Mouse (Mus musculus): ENCODE results near the gene Kcnma1. TPM values are rescaled to one million over a fixed set of nuclear protein-coding genes. Genes with fewer than 3 reads are reported as not detected.

The Kcnma1 gene
- polyA plus RNA-seq, 1 experiment: 0.26 TPM

DNA sequence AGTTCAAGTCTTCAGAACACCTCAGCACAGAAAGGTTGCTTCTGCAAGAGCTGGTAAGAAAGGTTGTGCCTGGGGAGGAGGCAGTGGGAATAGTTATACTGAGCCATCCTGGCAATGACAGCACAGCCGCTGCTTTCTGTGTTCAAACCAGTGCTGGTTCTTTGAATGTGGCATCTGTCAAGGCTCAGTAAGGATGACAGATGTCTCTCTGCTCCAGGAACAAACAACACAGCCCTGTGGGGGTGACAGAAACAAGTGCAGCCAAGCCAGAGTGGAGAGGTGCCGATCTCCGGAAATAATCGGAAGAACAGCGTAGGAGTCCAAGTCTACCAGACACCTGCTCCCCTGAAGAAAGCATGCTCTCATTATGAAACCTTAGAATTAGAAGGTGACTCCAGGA is 254.7 kb downstream of the Kcnma1 start:
- no peak overlapping the region for H3K4me2 ChIP-seq (ENCODE audit: low read depth)
- H3K79me2 ChIP-seq (ENCODE audit: control insufficient read depth, insufficient read depth): no peaks in the 10 kb centered on the region
- H3K36me3 ChIP-seq (ENCODE audit: control insufficient read depth, insufficient read depth): no peaks in the 10 kb centered on the region
- TF ChIP-seq POLR2A (IDR thresholded peaks at IDR 0.05; ENCODE audit: insufficient read length, low read depth): no peak
- no peak for TF ChIP-seq POLR2AphosphoS2 (IDR thresholded peaks at IDR 0.05; ENCODE audit: insufficient read length, low read depth)
- no peak for TF ChIP-seq MYOD1 (IDR thresholded peaks at IDR 0.05; ENCODE audit: control insufficient read depth in 1 of 3, insufficient read length in 2 of 3, low read depth in 2 of 3)
- no peak for TF ChIP-seq MYOG (IDR thresholded peaks at IDR 0.05; ENCODE audit: control insufficient read depth in 1 of 3, insufficient read depth in 1 of 3, insufficient read length in 2 of 3, low read depth in 2 of 3)
- TF ChIP-seq USF1 (IDR thresholded peaks at IDR 0.05; ENCODE audit: low read depth): no peak
- TF ChIP-seq E2F4 (IDR thresholded peaks at IDR 0.05; ENCODE audit: insufficient read depth): no peak
- TF ChIP-seq TCF12 (IDR thresholded peaks at IDR 0.05; ENCODE audit: insufficient read depth, poor library complexity, severe bottlenecking): no peak
- no peak for TF ChIP-seq TCF3 (IDR thresholded peaks at IDR 0.05; ENCODE audit: insufficient read length, low read depth)
- no peak for TF ChIP-seq REST (IDR thresholded peaks at IDR 0.05; ENCODE audit: insufficient read depth, insufficient read length)
- no peak for TF ChIP-seq CEBPB (IDR thresholded peaks at IDR 0.05; ENCODE audit: insufficient read depth, poor library complexity, severe bottlenecking)
- no peak for TF ChIP-seq MAX (IDR thresholded peaks at IDR 0.05; ENCODE audit: low read depth)
- TF ChIP-seq SRF (IDR thresholded peaks at IDR 0.05; ENCODE audit: control insufficient read depth, insufficient read length, low read depth): no peak
- H3K27me3 ChIP-seq (ENCODE audit: control insufficient read depth, insufficient read depth, insufficient read length): no peaks in the 10 kb centered on the region
- H3ac ChIP-seq (ENCODE audit: control insufficient read depth, insufficient read length): no peak overlapping the region
- H3K4me3 ChIP-seq: no peak overlapping the region

- no peaks in the 10 kb centered on the region for H3K79me2 ChIP-seq (ENCODE audit: control insufficient read depth, insufficient read depth)
- no peak overlapping the region for H3K4me2 ChIP-seq (ENCODE audit: low read depth)
- no peak overlapping the region for H3K4me3 ChIP-seq
- H3ac ChIP-seq (ENCODE audit: control insufficient read depth, insufficient read length): no peak overlapping the region
- H3K27me3 ChIP-seq (ENCODE audit: control insufficient read depth, insufficient read depth, insufficient read length): no peaks in the 10 kb centered on the region
- H3K36me3 ChIP-seq (ENCODE audit: control insufficient read depth, insufficient read depth): no peaks in the 10 kb centered on the region
- TF ChIP-seq SRF (IDR thresholded peaks at IDR 0.05; ENCODE audit: control insufficient read depth, insufficient read length, low read depth) (no peak), POLR2AphosphoS2 (IDR thresholded peaks at IDR 0.05; ENCODE audit: insufficient read length, low read depth) (no peak), CEBPB (IDR thresholded peaks at IDR 0.05; ENCODE audit: insufficient read depth, poor library complexity, severe bottlenecking) (no peak), TCF12 (IDR thresholded peaks at IDR 0.05; ENCODE audit: insufficient read depth, poor library complexity, severe bottlenecking) (no peak), MYOD1 (IDR thresholded peaks at IDR 0.05; ENCODE audit: control insufficient read depth in 1 of 3, insufficient read length in 2 of 3, low read depth in 2 of 3) (no peak), POLR2A (IDR thresholded peaks at IDR 0.05; ENCODE audit: insufficient read length, low read depth) (no peak), USF1 (IDR thresholded peaks at IDR 0.05; ENCODE audit: low read depth) (no peak), TCF3 (IDR thresholded peaks at IDR 0.05; ENCODE audit: insufficient read length, low read depth) (no peak), REST (IDR thresholded peaks at IDR 0.05; ENCODE audit: insufficient read depth, insufficient read length) (no peak)
These were observed 255.9 kb downstream of the Kcnma1 start for GRCm38 (mm10) chr14:23758421-23758820.

DNA sequence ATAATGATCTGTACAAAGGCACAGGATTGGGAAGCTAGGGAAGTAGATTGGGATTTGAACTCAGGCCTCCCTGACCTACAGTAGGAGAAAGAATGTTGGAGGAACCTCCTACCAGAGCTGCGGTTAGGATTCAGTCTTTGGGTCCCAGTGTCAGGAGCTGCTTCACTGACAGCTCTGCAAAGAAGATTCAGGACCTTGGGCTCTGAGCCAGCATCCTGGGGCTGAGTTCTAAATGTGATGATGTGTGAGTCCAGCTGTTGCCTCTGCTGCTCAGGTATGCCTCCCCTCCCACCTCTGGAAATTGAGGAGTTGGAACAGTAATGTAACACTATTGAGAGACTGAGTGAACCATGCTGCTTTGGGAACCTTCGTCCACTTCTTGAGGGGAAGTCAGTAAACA is 266.3 kb downstream of the Kcnma1 start:
- Histone ChIP-seq H3K27me3 (ENCODE audit: control insufficient read depth, insufficient read depth, insufficient read length) (no peaks in the 10 kb centered on the region), H3K4me3 (no peak overlapping the region), H3K36me3 (ENCODE audit: control insufficient read depth, insufficient read depth) (no peaks in the 10 kb centered on the region), H3K4me2 (ENCODE audit: low read depth) (no peak overlapping the region), H3ac (ENCODE audit: control insufficient read depth, insufficient read length) (no peak overlapping the region), H3K79me2 (ENCODE audit: control insufficient read depth, insufficient read depth) (no peaks in the 10 kb centered on the region)
- TF ChIP-seq TCF3 (IDR thresholded peaks at IDR 0.05; ENCODE audit: insufficient read length, low read depth) (no peak), CEBPB (IDR thresholded peaks at IDR 0.05; ENCODE audit: insufficient read depth, poor library complexity, severe bottlenecking) (no peak), USF1 (IDR thresholded peaks at IDR 0.05; ENCODE audit: low read depth) (no peak), SRF (IDR thresholded peaks at IDR 0.05; ENCODE audit: control insufficient read depth, insufficient read length, low read depth) (no peak), E2F4 (IDR thresholded peaks at IDR 0.05; ENCODE audit: insufficient read depth) (no peak), MYOG (IDR thresholded peaks at IDR 0.05; ENCODE audit: control insufficient read depth in 1 of 3, insufficient read depth in 1 of 3, insufficient read length in 2 of 3, low read depth in 2 of 3) (no peak), POLR2A (IDR thresholded peaks at IDR 0.05; ENCODE audit: insufficient read length, low read depth) (no peak), TCF12 (IDR thresholded peaks at IDR 0.05; ENCODE audit: insufficient read depth, poor library complexity, severe bottlenecking) (no peak)

DNA sequence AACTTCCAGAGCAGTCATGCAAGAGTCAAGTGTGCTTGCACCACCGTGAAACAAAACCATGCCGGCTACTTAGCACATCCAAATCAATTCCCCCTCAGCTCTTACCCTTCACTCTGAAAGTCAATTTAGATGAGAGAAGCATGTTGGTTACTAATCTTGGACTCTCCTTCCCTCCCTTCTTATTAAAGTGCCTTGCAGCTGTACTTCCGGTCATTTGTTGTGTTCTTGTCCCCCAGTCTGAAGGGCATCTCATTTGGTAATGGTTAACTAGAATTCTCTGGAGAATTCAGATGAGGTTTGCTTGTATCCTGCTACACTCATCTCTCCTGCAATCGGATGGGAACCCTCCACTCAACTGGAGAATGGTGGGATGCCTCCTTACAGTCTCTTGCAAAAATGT is 267.3 kb downstream of the Kcnma1 start:
- Histone ChIP-seq H3K36me3 (ENCODE audit: control insufficient read depth, insufficient read depth) (no peaks in the 10 kb centered on the region), H3K4me3 (no peak overlapping the region), H3ac (ENCODE audit: control insufficient read depth, insufficient read length) (no peak overlapping the region), H3K79me2 (ENCODE audit: control insufficient read depth, insufficient read depth) (no peaks in the 10 kb centered on the region), H3K27me3 (ENCODE audit: control insufficient read depth, insufficient read depth, insufficient read length) (no peaks in the 10 kb centered on the region), H3K4me2 (ENCODE audit: low read depth) (no peak overlapping the region)
- TF ChIP-seq POLR2A (IDR thresholded peaks at IDR 0.05; ENCODE audit: insufficient read length, low read depth) (no peak), REST (IDR thresholded peaks at IDR 0.05; ENCODE audit: insufficient read depth, insufficient read length) (no peak), MYOG (IDR thresholded peaks at IDR 0.05; ENCODE audit: control insufficient read depth in 1 of 3, insufficient read depth in 1 of 3, insufficient read length in 2 of 3, low read depth in 2 of 3) (no peak), CEBPB (IDR thresholded peaks at IDR 0.05; ENCODE audit: insufficient read depth, poor library complexity, severe bottlenecking) (no peak), MYOD1 (IDR thresholded peaks at IDR 0.05; ENCODE audit: control insufficient read depth in 1 of 3, insufficient read length in 2 of 3, low read depth in 2 of 3) (no peak), TCF3 (IDR thresholded peaks at IDR 0.05; ENCODE audit: insufficient read length, low read depth) (no peak)

- H3K4me2 ChIP-seq (ENCODE audit: low read depth): no peak overlapping the region
- TF ChIP-seq E2F4 (IDR thresholded peaks at IDR 0.05; ENCODE audit: insufficient read depth): no peak
- TF ChIP-seq POLR2A (IDR thresholded peaks at IDR 0.05; ENCODE audit: insufficient read length, low read depth): no peak
- TF ChIP-seq CEBPB (IDR thresholded peaks at IDR 0.05; ENCODE audit: insufficient read depth, poor library complexity, severe bottlenecking): no peak
- no peak for TF ChIP-seq SRF (IDR thresholded peaks at IDR 0.05; ENCODE audit: control insufficient read depth, insufficient read length, low read depth)
- TF ChIP-seq MYOD1 (IDR thresholded peaks at IDR 0.05; ENCODE audit: control insufficient read depth in 1 of 3, insufficient read length in 2 of 3, low read depth in 2 of 3): no peak
- no peak for TF ChIP-seq POLR2AphosphoS2 (IDR thresholded peaks at IDR 0.05; ENCODE audit: insufficient read length, low read depth)
- TF ChIP-seq MAX (IDR thresholded peaks at IDR 0.05; ENCODE audit: low read depth): no peak
- no peak for TF ChIP-seq TCF3 (IDR thresholded peaks at IDR 0.05; ENCODE audit: insufficient read length, low read depth)
- no peak for TF ChIP-seq USF1 (IDR thresholded peaks at IDR 0.05; ENCODE audit: low read depth)
- no peak for TF ChIP-seq TCF12 (IDR thresholded peaks at IDR 0.05; ENCODE audit: insufficient read depth, poor library complexity, severe bottlenecking)
- TF ChIP-seq REST (IDR thresholded peaks at IDR 0.05; ENCODE audit: insufficient read depth, insufficient read length): no peak
- TF ChIP-seq MYOG (IDR thresholded peaks at IDR 0.05; ENCODE audit: control insufficient read depth in 1 of 3, insufficient read depth in 1 of 3, insufficient read length in 2 of 3, low read depth in 2 of 3): no peak
These were observed 272.8 kb downstream of the Kcnma1 start for GRCm38 (mm10) chr14:23741531-23741930.

More at GRCm38 (mm10) chr14:23741531-23741930, 272.8 kb downstream of the Kcnma1 start:
- H3K27me3 ChIP-seq (ENCODE audit: control insufficient read depth, insufficient read depth, insufficient read length): no peaks in the 10 kb centered on the region
- no peaks in the 10 kb centered on the region for H3K79me2 ChIP-seq (ENCODE audit: control insufficient read depth, insufficient read depth)
- no peak overlapping the region for H3K4me3 ChIP-seq
- no peak overlapping the region for H3ac ChIP-seq (ENCODE audit: control insufficient read depth, insufficient read length)
- H3K36me3 ChIP-seq (ENCODE audit: control insufficient read depth, insufficient read depth): no peaks in the 10 kb centered on the region
